Mouse (Mus musculus) heart, adult 2 months (tissue): ENCODE results near the gene Ehd2.

Source experiments
- CTCF ChIP-seq: fragments of 200-600 bp; IDR thresholded peaks from 2 replicates; pipeline ENCODE4 v1.8.1; 2022; ENCODE audit warnings: antibody characterized with exemption, mild to moderate bottlenecking, moderate library complexity
- EP300 ChIP-seq: fragments of 200-500 bp; IDR thresholded peaks from 2 replicates; pipeline ENCODE4 v1.6.1; 2011; ENCODE audit warnings: low read depth, low read length, control low read depth; ENCODE audit not compliant: insufficient read depth

- TF ChIP-seq EP300 (no peak), CTCF (no peak)
Measured at GRCm38 (mm10) chr7:15921796-15922195, 45.6 kb downstream of the Ehd2 start.
